Mouse (Mus musculus) erythroid progenitor cell, adult 5-6 weeks (primary cell): ENCODE results near the gene Slc25a15. TPM values are rescaled to one million over a fixed set of nuclear protein-coding genes. Genes with fewer than 3 reads are reported as not detected.

Experiments
- ATAC-seq: replicated peaks from 2 replicates; pipeline ENCODE4 v1.8.0; 2016; ENCODE audit warnings: moderate number of reproducible peaks, mild to moderate bottlenecking, moderate TSS enrichment, inconsistent platforms; ENCODE audit not compliant: poor library complexity, low FRiP score, severe bottlenecking
- total RNA-seq, 2 experiments: library from RNA; stranded (forward) in 1 of 2; stranded (reverse) in 1 of 2; fragments of 150-400 nt in 1 of 2; fragments of 186-747, 209-891 nt in 1 of 2; gene quantifications; 2 replicates each; pipeline versions ENCODE4 v1.2.3 to v1.2.4; 2015 to 2017; ENCODE audit warnings: low replicate concordance in 2 of 2

Gene Slc25a15
- total RNA-seq (2015; ENCODE audit: low replicate concordance) (1.1 and 2.1 TPM in 2 replicates), total RNA-seq (2017; ENCODE audit: low replicate concordance) (0.38 and 1.9 TPM in 2 replicates)

GRCm38 (mm10) chr8:22398142-22398951 lies at the start of gene Slc25a15:
Gene Slc25a15, minus strand, starts transcription at chr8:22398597.
- peak; percentile 60 for ATAC-seq

GRCm38 (mm10) chr8:22411971-22412370 lies 13.6 kb upstream of the Slc25a15 start:
- peak; percentile 44; the same call in 1 of the 2 replicates for ATAC-seq

GRCm38 (mm10) chr8:22411282-22411702 lies 12.9 kb upstream of the Slc25a15 start, which contains the start of gene Mrps31:
Gene Mrps31, plus strand, starts transcription at chr8:22411361.
- ATAC-seq: peak; percentile 91

DNA sequence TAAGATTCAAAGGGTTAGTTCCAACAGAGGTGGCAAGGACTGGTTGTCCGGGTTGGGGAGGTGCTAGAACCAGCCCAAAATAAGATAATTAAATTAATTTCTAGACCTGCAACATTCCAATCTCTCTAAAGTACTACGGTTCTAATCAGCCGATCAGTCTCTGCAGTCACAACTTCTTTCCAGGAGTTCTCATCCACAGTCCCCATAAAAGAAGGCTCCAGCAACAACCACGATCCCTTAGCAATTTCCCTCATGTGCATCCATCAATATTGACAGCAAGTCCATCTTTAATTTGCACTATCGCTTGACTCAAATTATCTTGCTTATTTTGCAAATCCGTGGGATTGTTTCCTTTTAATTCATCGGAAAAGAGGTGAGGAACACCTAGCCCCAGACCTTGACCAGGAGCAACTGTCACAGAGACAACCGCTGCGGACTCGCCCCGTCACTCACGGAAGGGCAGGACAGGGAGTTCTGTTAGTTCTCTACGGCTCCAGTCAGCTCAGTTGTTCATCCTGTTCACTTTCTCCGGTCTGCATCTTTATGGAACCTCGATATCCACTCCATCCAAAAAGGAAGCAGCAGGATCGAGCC lies 12.4 kb upstream of the Slc25a15 start:
- ATAC-seq: peak; percentile 72

GRCm38 (mm10) chr8:22405733-22406132 lies 7.3 kb upstream of the Slc25a15 start:
- ATAC-seq: no peak

DNA sequence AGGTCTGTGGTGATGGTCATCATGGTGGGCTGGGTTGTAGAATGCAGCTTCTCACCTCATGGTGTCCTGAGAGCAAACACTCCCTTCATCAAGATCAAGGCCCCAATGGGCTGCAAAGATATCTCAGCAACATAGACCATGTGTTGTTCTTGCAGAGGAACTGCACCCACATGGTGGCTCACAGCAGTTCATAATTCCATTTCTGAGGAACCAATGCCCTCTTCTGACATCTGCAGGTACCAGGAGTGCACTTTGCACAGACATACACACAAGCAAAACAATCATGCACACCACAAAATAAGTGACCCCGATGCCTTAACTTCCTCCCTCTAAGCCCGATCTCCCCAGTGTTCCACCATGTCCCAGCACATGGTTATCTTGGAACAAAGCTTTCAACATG lies 4.8 kb upstream of the Slc25a15 start:
- ATAC-seq: no peak

DNA sequence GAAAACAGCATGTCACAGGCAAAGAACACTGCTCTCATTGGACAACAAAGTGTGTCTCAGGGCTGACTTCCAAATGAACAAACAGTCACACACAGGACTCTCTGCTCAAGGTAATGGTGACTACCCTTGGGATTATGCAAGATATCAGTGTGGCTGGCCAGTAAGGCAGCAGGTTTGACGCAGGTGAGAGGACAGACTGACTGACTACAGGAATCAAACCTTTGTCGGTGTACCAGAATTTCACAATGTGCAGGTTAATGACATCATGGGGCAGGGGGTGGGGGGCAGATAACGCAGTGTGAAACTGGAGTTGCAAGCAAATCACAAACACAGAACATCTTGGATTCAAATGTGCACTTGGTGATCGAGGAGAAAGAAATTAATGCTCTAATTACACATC lies 2.2 kb upstream of the Slc25a15 start:
- ATAC-seq: no peak

DNA sequence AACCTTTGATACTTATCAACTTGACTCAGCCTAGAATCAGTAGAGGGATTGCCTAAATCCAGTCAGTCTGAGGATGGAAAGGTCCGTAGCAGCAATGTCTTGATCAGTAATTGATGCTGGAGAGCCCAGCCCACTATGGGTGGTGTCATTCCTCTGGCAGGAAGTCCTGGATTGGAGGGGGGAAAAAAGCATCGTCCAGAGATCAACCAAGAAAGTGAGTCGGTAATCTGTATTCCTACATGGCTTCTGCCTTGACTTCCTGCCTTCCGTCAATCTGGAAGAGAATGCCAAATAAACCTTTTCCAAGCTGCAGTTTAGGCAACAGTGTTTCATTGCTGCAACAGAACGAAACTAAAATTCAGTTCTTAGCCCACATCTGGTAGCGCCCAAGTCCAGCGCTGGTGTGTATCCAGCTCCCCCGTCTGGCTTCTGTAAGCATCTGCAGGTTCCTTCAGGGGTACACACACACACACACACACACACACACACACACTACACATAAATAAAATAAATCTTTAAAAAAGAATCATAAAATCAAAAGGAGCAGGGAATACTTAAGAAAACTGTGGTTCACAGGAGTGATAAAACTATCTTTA lies 986 bp upstream of the Slc25a15 start:
- ATAC-seq: no peak

DNA sequence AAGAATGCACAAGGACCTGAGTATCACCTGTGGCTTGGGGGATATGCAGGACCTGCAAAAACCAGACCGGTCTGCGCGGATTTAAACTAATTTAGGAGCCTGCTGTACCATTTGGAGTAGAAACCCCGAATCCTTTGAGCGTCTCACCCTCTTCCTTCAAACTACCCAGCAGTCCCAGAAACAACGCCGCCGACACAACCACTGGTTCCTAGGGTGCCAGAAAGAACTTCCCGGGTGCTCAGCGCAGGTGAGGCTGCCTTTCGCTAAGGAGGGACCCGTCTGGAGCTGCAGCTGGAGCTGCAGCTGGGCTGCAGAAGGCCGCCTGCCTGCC lies 621 bp downstream of the Slc25a15 start:
- ATAC-seq: no peak

GRCm38 (mm10) chr8:22395256-22395655 lies 3.1 kb downstream of the Slc25a15 start:
- no peak for ATAC-seq

DNA sequence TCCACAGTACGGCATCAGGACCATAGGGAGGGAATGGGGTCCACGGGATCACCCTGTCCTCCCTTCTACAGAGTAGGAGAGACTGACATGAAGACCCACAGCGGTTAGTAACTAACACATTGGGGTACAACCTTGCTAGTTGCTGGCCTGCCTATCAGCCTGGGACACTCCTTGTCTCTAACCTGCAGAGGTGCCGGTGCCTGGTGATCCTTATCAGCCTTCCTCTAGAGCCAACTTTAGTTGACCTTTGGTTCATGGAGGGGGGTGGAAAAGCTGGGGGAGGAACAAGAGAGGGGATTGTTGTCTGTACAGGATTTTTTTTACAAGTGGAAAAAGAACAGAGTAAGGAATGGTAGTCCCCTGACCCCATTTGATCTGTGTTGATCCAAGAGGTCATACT lies 3.9 kb downstream of the Slc25a15 start:
- ATAC-seq: no peak

GRCm38 (mm10) chr8:22390766-22391463 lies 7.5 kb downstream of the Slc25a15 start:
- no peak for ATAC-seq

DNA sequence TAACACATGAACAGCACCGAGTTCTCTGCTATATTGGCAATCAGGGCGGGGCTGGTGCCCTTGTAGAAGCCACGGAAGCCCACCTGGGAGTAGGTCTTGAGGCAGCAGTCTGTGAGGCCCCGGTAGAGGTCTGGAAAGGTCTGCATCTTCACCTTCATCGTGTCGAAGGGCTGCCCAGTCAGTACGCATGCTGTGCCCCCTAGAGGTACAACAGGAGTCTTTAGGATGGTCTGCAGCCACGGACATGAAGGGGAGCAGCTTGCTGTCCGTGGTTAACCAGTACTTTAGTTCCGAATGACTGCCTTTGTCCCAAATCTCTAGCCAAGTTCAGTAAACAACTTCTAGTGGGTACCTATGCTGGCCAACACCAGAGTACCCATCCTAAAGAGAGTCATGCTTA lies 8.5 kb downstream of the Slc25a15 start:
- no peak for ATAC-seq

- ATAC-seq: no peak
These were observed 13.2 kb downstream of the Slc25a15 start for GRCm38 (mm10) chr8:22385158-22385557.

DNA sequence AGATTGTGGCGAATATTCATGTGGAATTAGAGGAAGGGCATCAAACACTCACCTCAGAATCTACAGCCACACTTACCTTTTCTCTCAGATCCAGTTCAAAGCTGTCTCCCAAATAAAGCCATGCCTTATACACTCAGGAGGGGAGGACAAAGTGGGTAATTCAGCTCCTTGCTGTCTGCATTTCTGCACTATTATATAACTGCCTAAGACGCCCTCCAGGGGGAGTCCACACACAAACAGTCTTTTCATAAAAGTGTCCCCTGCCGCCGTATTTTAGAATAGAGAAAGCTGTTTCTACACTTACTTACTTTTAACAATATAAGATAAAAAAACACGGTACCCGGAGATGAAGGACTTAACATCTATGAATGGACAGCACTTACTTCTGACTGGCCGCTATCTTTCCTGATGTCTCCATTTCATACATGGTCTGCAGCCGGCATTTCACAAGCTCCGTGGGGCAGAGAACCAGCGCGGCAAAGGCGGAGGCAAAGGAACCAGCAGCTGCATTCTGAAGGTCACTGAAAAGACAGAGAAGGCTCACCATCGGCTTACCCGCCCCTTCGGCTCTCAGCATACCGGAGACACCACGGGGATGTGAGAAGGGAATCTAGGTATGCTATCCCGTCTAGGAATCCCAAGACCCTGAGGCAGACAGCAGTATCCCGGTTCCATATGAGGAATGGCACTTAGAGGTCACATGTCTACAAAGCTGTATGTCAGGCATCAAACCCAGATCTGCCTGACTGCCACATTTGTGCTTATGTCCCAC lies 15.4 kb downstream of the Slc25a15 start:
- no peak for ATAC-seq

DNA sequence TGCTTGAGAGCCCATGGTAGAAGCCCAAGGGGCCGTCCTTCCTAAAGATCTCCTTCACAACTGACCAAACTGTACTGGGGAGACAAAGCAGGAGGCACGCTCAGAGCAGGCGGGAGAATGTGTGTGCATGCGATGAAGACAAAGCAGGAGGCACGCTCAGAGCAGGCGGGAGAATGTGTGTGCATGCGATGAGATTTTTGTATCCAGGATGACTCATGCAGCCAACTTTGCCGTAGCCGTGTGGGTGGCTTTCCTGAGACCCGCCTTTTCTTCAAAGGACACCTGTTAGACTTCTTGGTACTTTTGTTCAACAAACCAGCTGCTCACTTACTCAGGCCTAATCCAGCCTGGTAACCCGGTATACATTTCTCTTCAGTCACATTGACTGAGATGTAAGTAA lies 17.5 kb downstream of the Slc25a15 start:
- ATAC-seq: no peak

DNA sequence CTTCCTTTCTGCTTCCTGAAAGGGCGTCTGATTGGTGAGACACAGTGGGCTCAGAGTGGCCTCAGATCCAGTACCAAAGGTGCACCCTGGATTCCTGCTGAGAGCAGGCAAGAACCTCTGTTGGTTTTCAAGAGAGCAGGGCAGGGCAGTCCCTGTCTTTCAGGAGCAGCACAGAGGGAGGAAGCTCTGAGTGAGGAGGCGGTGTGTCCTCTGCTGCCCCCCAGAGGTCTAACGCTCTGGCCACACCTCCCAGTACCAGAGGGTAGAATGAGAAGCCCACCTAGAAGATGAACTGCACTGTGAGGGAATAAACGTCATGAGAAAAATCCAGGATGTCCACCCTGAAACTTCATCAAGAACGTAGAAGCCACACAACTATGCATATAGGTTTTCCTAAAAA lies 21.5 kb downstream of the Slc25a15 start:
- no peak for ATAC-seq

- ATAC-seq: no peak
These were observed 22.1 kb downstream of the Slc25a15 start for GRCm38 (mm10) chr8:22376311-22376710.

- ATAC-seq: no peak
These were observed 38.5 kb downstream of the Slc25a15 start for GRCm38 (mm10) chr8:22359882-22360281.

DNA sequence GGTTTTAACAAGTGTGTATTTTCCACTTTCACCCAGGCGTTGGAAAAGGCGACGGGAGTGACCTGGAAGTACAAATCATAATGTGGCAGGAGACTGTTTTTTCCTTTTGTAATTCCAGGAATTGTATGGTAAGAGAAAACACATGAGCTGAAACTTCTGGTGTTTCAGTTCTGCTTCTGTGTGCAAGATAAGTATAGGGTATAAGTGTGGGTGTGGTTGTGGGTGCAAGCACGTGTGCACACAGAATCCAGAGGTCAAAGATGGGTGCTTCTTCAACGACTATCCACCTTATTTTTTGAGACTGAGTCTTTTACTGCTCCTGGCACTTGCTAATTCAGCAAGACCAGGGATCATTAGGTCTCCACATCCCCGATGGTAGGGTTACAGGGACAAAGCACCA lies 39.0 kb downstream of the Slc25a15 start:
- ATAC-seq: no peak
